Mouse (Mus musculus) MEL (cell line): ENCODE measurements around the gene Parp16. TPM values are rescaled to one million over a fixed set of nuclear protein-coding genes. Genes with fewer than 3 reads are reported as not detected.

ENCODE experiments used
- DNase-seq: peaks from one replicate; pipeline ENCODE4 v3.0.0; 2011; ENCODE audit warnings: low read depth, low spot score
- H3K27ac ChIP-seq: 2 replicates; pipeline ENCODE4 v1.5.1; 2012; ENCODE audit warnings: low read depth, mild to moderate bottlenecking, control low read depth, low read length, moderate library complexity; ENCODE audit not compliant: control insufficient read depth
- H3K27me3 ChIP-seq, 2 experiments: fragments of 150-350 bp in 1 of 2; sonication (generic) in 1 of 2; 2 replicates each; pipeline ENCODE4 v1.6.1; 2012; ENCODE audit warnings: low read length in 2 of 2, mild to moderate bottlenecking in 2 of 2, improper control_type of control experiment in 1 of 2, moderate library complexity in 1 of 2; ENCODE audit not compliant: insufficient read depth in 2 of 2, control insufficient read depth in 1 of 2
- H3K36me3 ChIP-seq, 2 experiments: 2 replicates each; pipeline ENCODE4 v1.6.1; 2012 to 2014; ENCODE audit warnings: low read length in 2 of 2, improper control_type of control experiment in 1 of 2, inconsistent platforms in 1 of 2, mild to moderate bottlenecking in 1 of 2; ENCODE audit not compliant: insufficient read depth in 2 of 2, control insufficient read depth in 1 of 2
- H3K4me1 ChIP-seq, 2 experiments: fragments of 150-350 bp in 1 of 2; sonication (generic) in 1 of 2; 2 replicates each; pipeline ENCODE4 v1.6.1; 2012; ENCODE audit warnings: low read length in 2 of 2, improper control_type of control experiment in 1 of 2, mild to moderate bottlenecking in 1 of 2; ENCODE audit not compliant: insufficient read depth in 2 of 2, control insufficient read depth in 1 of 2
- H3K4me3 ChIP-seq, 2 experiments: fragments of 150-350 bp in 1 of 2; sonication (generic) in 1 of 2; 2 replicates each; pipeline ENCODE4 v1.5.1; 2012; ENCODE audit warnings: low read depth in 2 of 2, low read length in 2 of 2, mild to moderate bottlenecking in 2 of 2, moderate library complexity in 2 of 2, control low read depth in 1 of 2, improper control_type of control experiment in 1 of 2; ENCODE audit not compliant: control insufficient read depth in 1 of 2, insufficient read depth in 1 of 2
- H3K79me2 ChIP-seq: 2 replicates; pipeline ENCODE4 v1.6.1; 2012; ENCODE audit warnings: mild to moderate bottlenecking, low read length, moderate library complexity; ENCODE audit not compliant: control insufficient read depth, poor library complexity, insufficient read depth
- H3K9ac ChIP-seq: 2 replicates; pipeline ENCODE4 v1.6.1; 2012; ENCODE audit warnings: low read depth, mild to moderate bottlenecking, control low read depth, low read length, moderate library complexity; ENCODE audit not compliant: control insufficient read depth, poor library complexity, severe bottlenecking
- H3K9me3 ChIP-seq: fragments of 150-350 bp; sonication (generic); replicated peaks from 2 replicates; pipeline ENCODE4 v1.6.1; 2012; ENCODE audit warnings: mild to moderate bottlenecking, low read length, improper control_type of control experiment, moderate library complexity; ENCODE audit not compliant: insufficient read depth
- BHLHE40 ChIP-seq: IDR thresholded peaks from 2 replicates; pipeline ENCODE4 v1.6.1; 2012; ENCODE audit warnings: low read depth, mild to moderate bottlenecking, inconsistent platforms, low read length, improper control_type of control experiment, borderline replicate concordance
- EP300 ChIP-seq, 2 experiments: IDR thresholded peaks; 2 replicates each; pipeline ENCODE4 v1.6.1; 2011; ENCODE audit warnings: improper control_type of control experiment in 2 of 2, low read length in 2 of 2, low read depth in 1 of 2, mild to moderate bottlenecking in 1 of 2
- ETS1 ChIP-seq: IDR thresholded peaks from 2 replicates; pipeline ENCODE4 v1.6.1; 2012; ENCODE audit warnings: low read depth, mild to moderate bottlenecking, inconsistent platforms, low read length, improper control_type of control experiment, moderate library complexity
- GATA1 ChIP-seq: IDR thresholded peaks from 2 replicates; pipeline ENCODE4 v1.6.1; 2011; ENCODE audit warnings: low read depth, low read length, improper control_type of control experiment
- HCFC1 ChIP-seq: IDR thresholded peaks from 2 replicates; pipeline ENCODE4 v1.6.1; 2012; ENCODE audit warnings: low read depth, mild to moderate bottlenecking, inconsistent platforms, low read length, improper control_type of control experiment, moderate library complexity
- JUND ChIP-seq: IDR thresholded peaks from 2 replicates; pipeline ENCODE4 v1.6.1; 2011; ENCODE audit warnings: low read depth, mild to moderate bottlenecking, improper control_type of control experiment, low read length
- MAX ChIP-seq: IDR thresholded peaks from 2 replicates; pipeline ENCODE4 v1.6.1; 2011; ENCODE audit warnings: low read length, improper control_type of control experiment
- MEF2A ChIP-seq: IDR thresholded peaks from 2 replicates; pipeline ENCODE4 v1.6.1; 2014; ENCODE audit warnings: low read depth, mild to moderate bottlenecking, inconsistent platforms, low read length, improper control_type of control experiment; ENCODE audit not compliant: poor library complexity, insufficient replicate concordance, severe bottlenecking; ENCODE audit errors: extremely low read depth
- MXI1 ChIP-seq: IDR thresholded peaks from 2 replicates; pipeline ENCODE4 v1.6.1; 2011; ENCODE audit warnings: mild to moderate bottlenecking, low read depth, low read length, improper control_type of control experiment
- NELFE ChIP-seq: IDR thresholded peaks from 2 replicates; pipeline ENCODE4 v1.6.1; 2011; ENCODE audit warnings: low read depth, low read length, improper control_type of control experiment
- NRF1 ChIP-seq: IDR thresholded peaks from 2 replicates; pipeline ENCODE4 v1.6.1; 2014; ENCODE audit warnings: low read depth, mild to moderate bottlenecking, inconsistent platforms, low read length, improper control_type of control experiment, moderate library complexity; ENCODE audit not compliant: poor library complexity, insufficient read depth, severe bottlenecking
- POLR2A ChIP-seq, 2 experiments: IDR thresholded peaks; 2 replicates each; pipeline ENCODE4 v1.6.1; 2011 to 2012; ENCODE audit warnings: low read length in 2 of 2, mild to moderate bottlenecking in 2 of 2, control low read depth in 1 of 2, improper control_type of control experiment in 1 of 2, low read depth in 1 of 2, moderate library complexity in 1 of 2; ENCODE audit not compliant: control insufficient read depth in 1 of 2, insufficient read depth in 1 of 2, poor library complexity in 1 of 2
- POLR2AphosphoS2 ChIP-seq: IDR thresholded peaks from 2 replicates; pipeline ENCODE4 v1.6.1; 2011; ENCODE audit warnings: low read length, improper control_type of control experiment
- POLR2AphosphoS5 ChIP-seq: IDR thresholded peaks from 2 replicates; pipeline ENCODE4 v1.6.1; 2012; ENCODE audit warnings: low read depth, borderline replicate concordance, mild to moderate bottlenecking, inconsistent platforms, low read length, moderate library complexity, mixed read lengths
- SIN3A ChIP-seq: IDR thresholded peaks from 2 replicates; pipeline ENCODE4 v1.6.1; 2012; ENCODE audit warnings: low read length, improper control_type of control experiment, inconsistent platforms
- TAL1 ChIP-seq: IDR thresholded peaks from 2 replicates; pipeline ENCODE4 v1.6.1; 2012; ENCODE audit warnings: mild to moderate bottlenecking, inconsistent platforms, low read length, moderate library complexity, mixed read lengths
- TBP ChIP-seq: IDR thresholded peaks from 2 replicates; pipeline ENCODE4 v1.8.0; 2011; ENCODE audit warnings: low read depth, low read length, improper control_type of control experiment
- TCF12 ChIP-seq: IDR thresholded peaks from 2 replicates; pipeline ENCODE4 v1.6.1; 2014; ENCODE audit warnings: low read depth, mild to moderate bottlenecking, inconsistent platforms, low read length, improper control_type of control experiment, moderate library complexity
- ZC3H11A ChIP-seq: IDR thresholded peaks from 2 replicates; pipeline ENCODE4 v1.6.1; 2012; ENCODE audit warnings: low read depth, mild to moderate bottlenecking, inconsistent platforms, low read length, improper control_type of control experiment
- ZKSCAN1 ChIP-seq: IDR thresholded peaks from 2 replicates; pipeline ENCODE4 v1.6.1; 2012; ENCODE audit warnings: low read depth, mild to moderate bottlenecking, inconsistent platforms, low read length, improper control_type of control experiment, moderate library complexity
- polyA plus RNA-seq, 2 experiments: library from polyadenylated mRNA; stranded (reverse) in 1 of 2; unstranded in 1 of 2; fragments of >175 nt in 1 of 2; fragments of >200 nt in 1 of 2; gene quantifications; 2 replicates each; pipeline versions ENCODE4 v1.2.1 to v1.2.4; 2012; ENCODE audit warnings: low replicate concordance in 2 of 2, low read depth in 1 of 2; ENCODE audit not compliant: insufficient read length in 2 of 2, insufficient read depth in 1 of 2, missing spikeins in 1 of 2
- total RNA-seq: library from RNA; depleted of rRNA; stranded (reverse); fragments of 300-350 nt; gene quantifications from 2 replicates; pipeline ENCODE4 v1.2.3, GENCODE M21; 2012

The Parp16 gene
- total and polyA plus RNA-seq, 3 experiments: 1.3 to 5.1 TPM; not detected in 1

DNA sequence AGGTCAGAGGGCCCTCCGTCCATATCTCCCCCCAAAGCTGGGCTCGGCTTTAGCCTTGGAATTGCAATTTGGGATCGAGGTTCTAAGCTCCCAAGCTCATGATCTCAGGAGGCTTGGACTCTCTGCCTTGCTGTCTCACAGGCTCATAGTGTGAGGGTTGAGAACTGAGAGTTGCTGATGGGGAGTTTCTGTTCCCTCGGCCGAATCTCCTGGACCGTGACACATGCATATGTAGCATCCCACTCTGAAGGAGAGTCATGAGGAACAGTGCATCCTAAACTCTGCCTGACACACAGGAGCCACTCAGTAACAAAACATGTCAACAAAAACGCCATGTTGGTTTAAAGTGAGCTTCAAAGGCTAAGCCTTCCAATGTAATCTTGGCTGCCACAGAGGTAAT lies 46.6 kb upstream of the Parp16 start:
- Histone ChIP-seq H3K9ac (no peak overlapping the region), H3K27ac (no peak overlapping the region), H3K4me3 (no peak overlapping the region), H3K4me1 (no peaks in the 10 kb centered on the region), H3K9me3 (no peaks in the 10 kb centered on the region), H3K79me2 (no peaks in the 10 kb centered on the region), H3K36me3 (no peaks in the 10 kb centered on the region), H3K27me3 (peaks cover 0 to 1% of the 10 kb centered on the region in 2 experiments; a peak in 1 of 4 replicates)
- TF ChIP-seq TBP (no peak), POLR2A (IDR thresholded peaks at IDR 0.05; ENCODE audit: control insufficient read depth in 1 of 2, insufficient read depth in 1 of 2, low read depth in 1 of 2, low read length in 2 of 2, poor library complexity in 1 of 2) (no peak), HCFC1 (no peak), GATA1 (no peak)
- DNase-seq: no peak

DNA sequence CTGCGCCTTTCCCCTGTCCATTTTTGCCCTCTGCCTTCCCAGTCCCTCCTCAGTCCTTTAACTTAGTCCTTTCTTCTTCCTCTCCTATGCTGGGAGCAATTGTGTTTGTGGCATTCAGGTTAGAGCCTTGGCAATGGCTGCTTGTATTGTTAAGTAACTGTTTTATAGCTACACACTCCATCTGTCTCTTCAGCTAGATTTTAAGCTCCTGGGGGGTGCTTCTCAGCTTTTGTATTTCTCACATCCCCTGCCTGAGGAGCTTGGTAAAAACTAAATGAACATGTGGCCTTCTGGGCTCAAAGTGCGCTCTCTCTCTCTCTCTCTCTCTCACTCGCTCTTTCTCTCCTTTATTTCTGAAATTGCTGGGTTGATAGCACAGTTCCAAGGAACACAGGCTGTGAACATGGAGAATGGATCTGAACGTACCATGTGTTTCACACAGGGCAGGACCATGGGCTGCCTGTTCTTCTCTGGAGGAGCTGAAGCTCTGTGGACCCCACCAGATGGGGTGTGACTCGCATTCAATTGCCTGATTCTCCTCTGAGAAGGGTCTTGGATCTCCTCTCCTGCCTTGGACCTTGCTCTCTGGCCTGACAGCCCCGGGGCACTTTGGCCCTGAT lies 42.3 kb upstream of the Parp16 start:
- Histone ChIP-seq H3K27ac (no peak overlapping the region), H3K9me3 (no peaks in the 10 kb centered on the region), H3K9ac (no peak overlapping the region), H3K4me3 (no peak overlapping the region), H3K27me3 (peaks cover 0 to 2% of the 10 kb centered on the region in 2 experiments; a peak in 1 of 4 replicates), H3K4me1 (no peaks in the 10 kb centered on the region), H3K79me2 (no peaks in the 10 kb centered on the region), H3K36me3 (no peaks in the 10 kb centered on the region)
- no peak for DNase-seq
- TF ChIP-seq NELFE: no peak
- TF ChIP-seq ETS1: no peak

DNA sequence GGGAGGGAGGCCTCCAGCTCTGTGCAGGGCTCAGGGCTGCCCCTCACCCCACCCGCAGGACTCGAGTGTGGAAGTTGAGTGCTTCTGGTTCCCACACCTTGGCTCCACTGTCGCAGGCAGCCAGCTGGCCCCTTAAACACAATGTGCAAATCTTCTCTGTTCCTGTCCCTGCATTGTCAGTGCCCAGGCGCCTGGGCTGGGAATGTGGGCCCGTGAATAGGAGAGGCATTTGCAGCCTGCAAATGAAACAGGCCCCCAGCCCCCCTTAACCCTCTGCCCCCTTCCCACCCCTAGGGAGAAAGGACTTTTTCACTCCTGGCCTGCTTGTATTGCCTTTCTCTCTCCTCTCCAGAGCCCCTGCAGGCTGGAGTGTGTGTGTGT lies 41.8 kb upstream of the Parp16 start:
- Histone ChIP-seq H3K27me3 (peaks cover 0 to 4% of the 10 kb centered on the region in 2 experiments; a peak in 1 of 4 replicates), H3K4me1 (no peaks in the 10 kb centered on the region), H3K9ac (no peak overlapping the region), H3K36me3 (no peaks in the 10 kb centered on the region), H3K4me3 (no peak overlapping the region), H3K79me2 (no peaks in the 10 kb centered on the region), H3K27ac (no peak overlapping the region), H3K9me3 (no peaks in the 10 kb centered on the region)
- no peak for DNase-seq
- TF ChIP-seq JUND (no peak), TAL1 (no peak), BHLHE40 (no peak), MXI1 (no peak), POLR2AphosphoS5 (no peak), SIN3A (no peak), MEF2A (no peak), ZC3H11A (no peak), TCF12 (no peak), ZKSCAN1 (no peak), NRF1 (no peak), TBP (no peak), ETS1 (no peak), MAX (no peak), EP300 (IDR thresholded peaks at IDR 0.05; ENCODE audit: low read depth in 1 of 2, low read length in 2 of 2) (no peak), POLR2AphosphoS2 (no peak)
